8 mouse cellular contexts compared by ENCODE assay signal in the genomic region with DNA sequence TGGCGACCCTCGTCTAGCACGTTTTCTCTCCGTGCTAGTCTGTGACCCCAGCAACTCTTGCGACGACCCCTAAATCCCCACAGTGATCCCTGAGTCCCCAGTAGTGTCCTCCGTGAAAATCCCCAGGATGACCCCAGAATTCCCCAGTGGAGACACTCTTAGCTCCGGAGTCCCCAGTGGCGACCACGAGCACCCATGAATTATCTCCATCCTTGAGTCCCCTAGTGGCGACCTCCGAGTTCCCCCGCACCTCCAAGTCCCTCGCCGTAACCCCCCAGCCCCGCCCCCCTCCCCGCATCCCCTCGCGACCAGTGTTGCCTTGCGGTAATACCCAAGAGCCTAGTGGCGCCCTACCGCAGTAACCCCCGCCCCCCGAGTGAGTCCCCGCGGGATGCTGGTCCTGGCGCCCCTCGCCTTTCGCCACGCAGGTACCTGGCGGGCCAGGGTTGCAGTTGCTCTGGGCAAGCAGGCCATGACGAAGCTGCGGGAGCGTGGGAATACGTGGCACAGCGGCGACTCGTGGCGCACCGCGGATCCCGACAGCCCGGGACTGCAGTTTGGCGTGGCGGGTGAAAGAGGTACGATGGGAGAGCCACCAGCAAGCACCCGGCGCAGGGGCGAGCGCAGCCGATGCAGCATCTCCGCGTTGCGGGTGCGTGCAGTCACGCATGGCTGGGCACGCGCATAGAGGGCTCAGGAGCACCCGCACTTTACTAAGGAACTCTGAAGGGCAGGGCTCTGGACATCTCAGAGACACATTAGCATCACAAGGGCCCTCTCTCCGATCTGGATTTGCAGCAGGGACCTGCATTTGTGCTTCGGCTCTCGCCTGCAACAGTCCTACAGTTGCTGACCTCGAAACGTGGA. TPM values are rescaled to one million over a fixed set of nuclear protein-coding genes. Genes with fewer than 3 reads are reported as not detected.
DNase-seq lines count a peak whose midpoint lies in the region; ATAC-seq and TF ChIP-seq lines count a peak whose summit lies in the region.

No protein-coding gene starts in this region.

- no peak for DNase-seq in heart, adult 2 months
- DNase-seq in ES-CJ7 (ENCODE audit: low read depth, low spot score): peak; percentile 80
- peak; percentile 65 for DNase-seq in embryo, embryonic 11 days
- peak; percentile 52 for DNase-seq in hindbrain, embryonic 14.5 days (ENCODE audit: low spot score)
- peak; percentile 55 for DNase-seq in right cerebral cortex, postnatal 14 days
- DNase-seq in urinary bladder, postnatal 36 days (ENCODE audit: low spot score in 2 of 2): no peak

- no peaks in the 10 kb centered on the region for H3K36me3 ChIP-seq in heart, embryonic 11.5 days (ENCODE audit: control insufficient read depth, insufficient read depth, low read length)
- no peaks in the 10 kb centered on the region for H3K36me3 ChIP-seq in heart, adult 2 months (ENCODE audit: control insufficient read depth, insufficient read depth, low read length)
- H3K36me3 ChIP-seq in hindbrain, embryonic 14.5 days (replicated peaks; ENCODE audit: control insufficient read depth, insufficient read depth): no peaks in the 10 kb centered on the region
- H3K36me3 ChIP-seq in liver, embryonic 12.5 days: no peaks in the 10 kb centered on the region

- intact Hi-C loops in heart, adult 2 months (cut with DNase I): no loop called here

- H3K4me2 ChIP-seq in heart, embryonic 11.5 days: peak overlapping the region; percentile 93
- H3K4me2 ChIP-seq in hindbrain, embryonic 14.5 days (replicated peaks): peak overlapping the region; percentile 95
- H3K4me2 ChIP-seq in liver, embryonic 12.5 days: peak overlapping the region; percentile 61

- H3K4me3 ChIP-seq in heart, embryonic 11.5 days (ENCODE audit: low read depth, low read length): peak overlapping the region; percentile 51
- no peak overlapping the region for H3K4me3 ChIP-seq in heart, adult 2 months
- H3K4me3 ChIP-seq in hindbrain, embryonic 14.5 days (replicated peaks; ENCODE audit: low read length): peak overlapping the region; percentile 65
- H3K4me3 ChIP-seq in liver, embryonic 12.5 days: peak overlapping the region; percentile 33

- no peaks in the 10 kb centered on the region for H3K79me2 ChIP-seq in heart, adult 2 months (replicated peaks; ENCODE audit: control insufficient read depth, insufficient read depth, low read length)

- ATAC-seq in heart, embryonic 11.5 days (replicated peaks; ENCODE audit: insufficient number of reproducible peaks, low FRiP score, low TSS enrichment): no peak
- peak; percentile 49 for ATAC-seq in hindbrain, embryonic 14.5 days (ENCODE audit: low FRiP score)
- no peak for ATAC-seq in liver, embryonic 12.5 days

- TF ChIP-seq EP300 in heart, adult 2 months (IDR thresholded peaks at IDR 0.05; ENCODE audit: insufficient read depth, low read depth, low read length): no peak

- H3K9ac ChIP-seq in heart, embryonic 11.5 days (ENCODE audit: low read depth, low read length): peak overlapping the region; percentile 72
- no peak overlapping the region; the same call in 1 of the 2 replicates for H3K9ac ChIP-seq in heart, adult 2 months (ENCODE audit: low read depth, low read length)
- peak overlapping the region; percentile 84 for H3K9ac ChIP-seq in hindbrain, embryonic 14.5 days
- no peak overlapping the region for H3K9ac ChIP-seq in liver, embryonic 12.5 days

- H3K27ac ChIP-seq in heart, embryonic 11.5 days (ENCODE audit: low read depth, low read length): no peak overlapping the region
- H3K27ac ChIP-seq in heart, adult 2 months: no peak overlapping the region
- peak overlapping the region; percentile 86 for H3K27ac ChIP-seq in hindbrain, embryonic 14.5 days
- H3K27ac ChIP-seq in liver, embryonic 12.5 days: no peak overlapping the region

- no peak for TF ChIP-seq CTCF in heart, adult 2 months (IDR thresholded peaks at IDR 0.05)

- H3K9me3 ChIP-seq in heart, embryonic 11.5 days (replicated peaks; ENCODE audit: control insufficient read depth, low read length): no peaks in the 10 kb centered on the region
- no peaks in the 10 kb centered on the region for H3K9me3 ChIP-seq in hindbrain, embryonic 14.5 days (ENCODE audit: control insufficient read depth, low read length)
- no peaks in the 10 kb centered on the region for H3K9me3 ChIP-seq in liver, embryonic 12.5 days (replicated peaks)

- no peak for TF ChIP-seq POLR2A in heart, adult 2 months (IDR thresholded peaks at IDR 0.05; ENCODE audit: insufficient read depth, low read depth, low read length)

- WGBS in heart, embryonic 11.5 days (ENCODE audit: insufficient replicate concordance): 1% methylated on average over 63 of the region's 64 CpGs
- WGBS in heart, adult 2 months: 4% methylated on average over 64 of the region's 64 CpGs
- under 1% methylated on average over 64 of the region's 64 CpGs for WGBS in hindbrain, embryonic 14.5 days
- 3% methylated on average over 64 of the region's 64 CpGs for WGBS in liver, embryonic 12.5 days (ENCODE audit: insufficient replicate concordance)

- H3K27me3 ChIP-seq in heart, embryonic 11.5 days (ENCODE audit: control insufficient read depth, insufficient read depth, low read length): peaks cover 4% of the 10 kb centered on the region; the same call in 1 of the 2 replicates
- H3K27me3 ChIP-seq in heart, adult 2 months (ENCODE audit: control insufficient read depth, insufficient read depth, low read length): peaks cover 5% of the 10 kb centered on the region
- H3K27me3 ChIP-seq in hindbrain, embryonic 14.5 days (ENCODE audit: control insufficient read depth, insufficient read depth, low read length): no peaks in the 10 kb centered on the region
- H3K27me3 ChIP-seq in liver, embryonic 12.5 days (replicated peaks): peaks cover 50% of the 10 kb centered on the region

- peaks cover 12% of the 10 kb centered on the region; the same call in 1 of the 2 replicates for H3K4me1 ChIP-seq in heart, embryonic 11.5 days (ENCODE audit: control insufficient read depth, insufficient read depth, low read length)
- H3K4me1 ChIP-seq in heart, adult 2 months (ENCODE audit: control insufficient read depth, insufficient read depth, low read length): no peaks in the 10 kb centered on the region
- H3K4me1 ChIP-seq in hindbrain, embryonic 14.5 days (replicated peaks; ENCODE audit: control insufficient read depth, insufficient read depth, low read length): peaks cover 16% of the 10 kb centered on the region
- H3K4me1 ChIP-seq in liver, embryonic 12.5 days: no peaks in the 10 kb centered on the region

RNA-seq across cellular contexts. Expression of a gene that starts 27.6 kb away (rescaled TPM):
- 24.1 and 24.2 TPM in 2 replicates for polyA plus RNA-seq in heart, embryonic 11.5 days (2014; fragmentation: Nextera tagmentation; extraction: Ambion mirVana)
- 1 to 10 TPM in 1 of 2 experiments, under 1 TPM in 1; 0.86 to 1.0 TPM for total RNA-seq in heart, adult 2 months (2021)
- 0.37 and 0.73 TPM in 2 replicates for polyA plus RNA-seq in heart, adult 2 months (2012; rRNA removed)
- 101 and 123 TPM in 2 replicates for polyA plus RNA-seq in hindbrain, embryonic 14.5 days (2014; fragmentation: Nextera tagmentation; extraction: Ambion mirVana)
- 0.93 and 1.5 TPM in 2 replicates for polyA plus RNA-seq in liver, embryonic 12.5 days (2016; fragmentation: Nextera tagmentation; extraction: Ambion mirVana)

Comparison
In these comparisons a context has a peak if more than half of its experiments do, and no peak if none do; other contexts are left out.
1. H3K9ac ChIP-seq: peak in heart, embryonic 11.5 days (single experiment) and hindbrain, embryonic 14.5 days (single experiment); none in heart, adult 2 months (single experiment) and liver, embryonic 12.5 days (single experiment).
2. RNA of a gene that starts 27.6 kb away (polyA plus RNA-seq): 101 to 123 TPM in hindbrain, embryonic 14.5 days and 24.1 to 24.2 TPM in heart, embryonic 11.5 days; 0.93 to 1.5 TPM in liver, embryonic 12.5 days and 0.37 to 0.73 TPM in heart, adult 2 months; every median in the first group is over 10 times any median in the second.
3. DNase-seq: peak in ES-CJ7 (single experiment), embryo, embryonic 11 days (single experiment), hindbrain, embryonic 14.5 days (single experiment) and right cerebral cortex, postnatal 14 days (single experiment); none in heart, adult 2 months (0 of 2) and urinary bladder, postnatal 36 days (0 of 2).
4. Peak in every context shown above with its lines, with median percentiles within 50 percentile points of each other: H3K4me2 ChIP-seq.